Mouse (Mus musculus): Measurements from ENCODE around the gene Paqr8.
A peak's percentile ranks its signal among the peaks of the same experiment; 100 is the strongest.

Paqr8 gene

DNA sequence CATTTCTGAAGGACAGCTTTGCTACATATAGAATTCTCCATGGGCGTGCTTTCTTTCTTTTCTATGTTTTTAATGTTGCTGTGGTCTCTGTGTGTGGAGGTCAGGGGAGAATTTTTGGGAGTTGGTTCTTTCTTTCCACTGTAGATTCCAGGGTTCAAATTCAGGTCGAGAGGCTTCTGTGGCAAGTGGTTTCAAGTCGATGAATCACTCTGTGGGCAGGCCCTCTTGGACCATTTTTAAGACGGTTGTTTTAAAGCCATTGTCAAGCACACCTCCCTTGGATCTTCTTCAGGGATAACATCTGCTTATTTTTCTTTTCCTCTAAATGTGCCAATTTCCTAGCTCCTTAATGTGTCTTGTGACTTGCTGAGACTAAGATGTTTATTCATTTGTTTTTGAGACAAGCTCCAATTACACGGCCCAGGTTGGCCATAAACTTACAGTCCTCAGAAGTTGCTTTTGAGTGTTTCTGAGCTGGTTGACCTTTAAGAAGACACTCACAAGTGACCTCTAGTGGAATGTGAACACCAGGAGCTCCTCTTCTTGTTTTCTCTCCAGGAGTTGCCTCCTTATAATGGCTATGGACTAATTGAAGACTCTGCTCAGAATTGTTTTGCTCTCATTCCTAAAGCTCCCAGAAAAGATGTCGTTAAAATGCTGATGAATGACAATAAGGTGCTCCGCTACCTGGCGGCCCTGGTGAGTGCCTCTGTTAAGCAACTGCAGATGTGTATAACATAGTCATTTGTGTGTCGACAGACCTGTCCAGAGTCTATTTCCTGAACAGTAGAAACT lies 84.1 kb downstream of the Paqr8 start:
- DNase-seq = no peak

DNA sequence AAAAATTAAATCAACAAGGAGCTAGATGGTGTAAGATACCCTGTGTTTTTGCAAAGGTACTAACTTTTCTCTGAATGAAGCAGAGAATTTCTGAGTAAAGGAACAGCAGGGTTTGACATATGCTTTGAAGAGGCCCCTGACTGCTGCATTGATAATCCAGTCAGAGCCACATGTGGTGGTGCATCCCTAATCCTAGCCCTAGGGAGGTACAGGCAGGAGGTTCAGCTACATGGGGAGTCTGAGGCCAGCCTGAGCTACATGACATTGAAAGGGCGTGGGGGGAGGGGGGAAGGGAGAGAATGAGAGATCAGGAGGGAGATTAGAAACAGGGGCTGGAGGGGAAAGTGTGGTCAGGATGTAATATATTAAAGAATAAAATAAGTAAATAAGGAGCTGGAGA lies 90.1 kb downstream of the Paqr8 start:
- DNase-seq = no peak

DNA sequence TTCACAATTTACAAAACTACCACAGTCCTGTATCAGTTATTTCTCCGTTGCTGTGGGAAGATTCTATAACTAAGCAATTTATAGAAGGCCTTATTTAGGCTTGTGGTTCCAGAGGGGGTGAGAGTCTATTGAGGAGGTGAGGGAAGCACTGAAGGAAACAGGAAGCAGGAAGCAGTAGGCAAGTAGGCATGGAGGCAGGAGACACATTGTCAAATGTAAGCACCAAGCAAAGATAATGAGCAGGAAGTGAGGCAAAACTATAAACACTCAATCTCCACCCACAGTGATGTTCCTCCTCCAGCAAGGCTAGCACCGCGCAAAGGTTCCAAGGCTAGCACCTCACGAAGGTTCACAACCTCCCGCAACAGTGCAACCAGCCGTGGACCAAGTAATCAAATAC lies 91.4 kb downstream of the Paqr8 start:
- no peak for DNase-seq

DNA sequence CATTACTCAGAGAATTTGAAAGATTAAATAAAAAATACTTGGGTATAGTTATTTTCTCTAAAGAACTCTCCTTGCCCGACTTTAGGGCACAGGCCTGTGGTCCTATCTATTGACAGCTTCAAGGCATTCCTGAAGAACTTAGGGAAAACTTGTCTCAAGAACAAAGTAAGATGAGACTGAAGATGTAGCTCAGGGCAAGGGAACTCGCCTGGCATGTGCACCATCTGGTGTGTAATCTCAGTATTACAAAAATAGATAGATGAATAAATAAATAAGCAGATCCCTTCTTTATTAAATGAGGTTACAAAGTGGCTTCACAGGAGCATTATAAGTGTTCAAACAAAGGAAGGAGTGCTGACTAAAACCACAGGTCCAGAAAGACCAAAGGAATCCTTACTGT lies 93.7 kb downstream of the Paqr8 start:
- no peak for DNase-seq

DNA sequence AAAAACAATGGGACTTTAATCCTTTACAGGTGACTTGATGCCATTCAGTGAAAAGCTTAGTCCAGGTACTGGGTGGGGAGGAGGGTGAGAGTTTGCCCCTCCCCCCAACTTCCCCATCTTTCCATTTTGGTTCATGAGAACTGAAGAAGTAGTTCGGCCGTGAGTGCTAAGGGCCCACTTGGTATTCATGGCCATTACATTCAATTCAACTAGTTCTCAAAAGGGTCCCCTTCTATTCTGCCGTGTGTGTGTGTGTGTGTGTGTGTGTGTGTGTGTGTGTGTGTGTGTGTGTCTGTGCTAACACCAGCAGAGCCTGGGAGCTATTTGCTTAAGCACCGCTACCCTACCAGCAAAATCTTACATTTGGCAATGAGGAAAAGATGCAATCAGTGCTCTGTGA lies 94.2 kb downstream of the Paqr8 start:
- DNase-seq = no peak

DNA sequence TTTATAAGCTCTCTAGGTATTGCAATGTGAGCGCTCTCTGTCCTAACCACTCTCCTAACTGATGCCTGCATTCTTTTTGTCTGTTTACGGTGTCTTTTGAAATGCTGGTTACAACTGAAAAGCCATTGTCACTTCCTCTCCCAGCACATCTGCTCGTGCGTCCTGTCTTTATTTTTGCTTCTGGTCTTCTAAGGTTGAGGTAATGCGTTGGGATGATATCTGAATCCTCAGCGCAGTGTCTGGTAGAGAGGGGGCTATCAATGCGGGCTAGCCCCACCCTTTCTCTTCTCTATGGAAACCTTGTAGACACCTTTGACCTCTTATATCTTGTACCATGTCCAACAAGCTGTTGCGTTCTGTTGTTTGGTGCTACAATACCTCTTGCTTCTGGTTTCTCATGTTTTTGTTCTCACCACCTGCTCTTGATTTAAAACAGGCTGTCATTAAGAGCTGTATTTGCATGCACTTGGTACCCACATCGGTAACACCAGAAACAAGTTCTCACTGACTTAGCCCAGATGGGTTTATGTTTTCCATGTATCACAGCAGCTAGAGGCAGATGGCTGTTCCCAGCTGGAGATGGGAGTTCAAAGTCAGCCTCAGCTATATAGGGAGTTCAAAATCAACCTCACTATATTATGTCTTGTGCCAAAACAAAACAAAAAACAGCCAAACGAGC lies 96.1 kb downstream of the Paqr8 start:
- DNase-seq = peak; percentile 39

All from thymus, postnatal 14 days (tissue).